Mouse (Mus musculus) heart, adult 2 months (tissue): Measurements from ENCODE around the gene Akap6.

Source experiments
- CTCF ChIP-seq: fragments of 200-600 bp; IDR thresholded peaks from 2 replicates; pipeline ENCODE4 v1.8.1; 2022; ENCODE audit warnings: antibody characterized with exemption, mild to moderate bottlenecking, moderate library complexity
- EP300 ChIP-seq: fragments of 200-500 bp; IDR thresholded peaks from 2 replicates; pipeline ENCODE4 v1.6.1; 2011; ENCODE audit warnings: low read depth, low read length, control low read depth; ENCODE audit not compliant: insufficient read depth
- POLR2A ChIP-seq: fragments of 200-500 bp; IDR thresholded peaks from 2 replicates; pipeline ENCODE4 v1.6.1; 2011; ENCODE audit warnings: mild to moderate bottlenecking, low read depth, low read length, control low read depth; ENCODE audit not compliant: insufficient read depth

- TF ChIP-seq CTCF, result no peak
- TF ChIP-seq EP300, result no peak
- no peak for TF ChIP-seq POLR2A
Measured at GRCm38 (mm10) chr12:52764046-52764445, 64.9 kb downstream of the Akap6 start.
